Mouse (Mus musculus) liver, adult 2 months (tissue): ENCODE results near the gene Best1.

Experiments used
- CTCF ChIP-seq: fragments of 200-500 bp; IDR thresholded peaks from 2 replicates; pipeline ENCODE4 v1.5.1; 2011; ENCODE audit warnings: low read depth, low read length, control low read depth
- POLR2A ChIP-seq: fragments of 200-500 bp; IDR thresholded peaks from 2 replicates; pipeline ENCODE4 v1.6.1; 2011; ENCODE audit warnings: low read length, control low read depth; ENCODE audit not compliant: insufficient read depth; ENCODE audit errors: extremely low read depth

DNA sequence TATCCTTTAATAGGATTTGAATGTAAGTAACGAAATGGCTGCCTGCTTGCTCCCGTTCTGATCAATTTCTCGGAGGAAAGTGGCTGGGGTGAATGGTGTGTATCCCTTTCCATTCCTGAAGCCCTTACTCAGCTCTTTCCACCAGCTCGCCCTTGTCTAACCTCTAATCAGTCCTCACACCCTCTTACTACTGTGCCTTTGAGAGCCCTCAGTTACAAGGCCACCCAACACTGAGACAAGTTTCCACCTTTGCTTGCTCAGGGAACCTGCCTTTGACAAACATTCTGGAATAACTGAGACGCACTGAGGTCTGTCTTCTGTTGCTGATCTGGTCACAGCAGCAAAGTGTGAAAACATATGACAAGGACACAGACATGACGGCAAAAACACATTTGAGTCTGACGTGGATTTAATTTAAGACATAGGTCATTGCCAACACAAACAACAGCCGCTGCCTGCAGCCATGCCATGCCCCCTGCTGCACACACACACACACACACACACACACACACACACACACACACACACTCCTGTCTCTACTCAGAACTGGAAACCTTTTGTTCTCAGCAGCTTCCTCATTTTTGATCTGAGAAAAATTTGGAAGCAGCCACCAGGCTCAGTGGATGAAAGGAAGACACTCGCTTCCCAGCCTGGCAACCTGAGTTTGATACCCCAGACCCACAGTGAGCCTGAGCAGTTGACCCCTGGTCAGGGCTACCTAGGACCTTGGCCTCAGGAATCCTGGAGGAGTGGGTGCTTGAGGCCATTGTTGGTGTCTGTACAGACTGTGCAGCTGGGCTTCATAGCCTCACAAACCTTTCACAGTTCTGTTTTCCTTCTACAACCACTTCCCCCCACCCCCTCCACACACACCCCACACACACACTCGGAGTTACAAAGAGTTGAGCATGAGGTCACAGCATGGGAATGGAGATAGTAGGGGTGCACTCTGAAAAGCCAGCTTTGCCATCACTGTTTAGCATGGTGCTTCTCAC, 58.6 kb downstream of the Best1 start:
- TF ChIP-seq POLR2A (no peak), CTCF (no peak)
